Mouse (Mus musculus): ENCODE data around the gene Car15. TPM values are rescaled to one million over a fixed set of nuclear protein-coding genes. Genes with fewer than 3 reads are reported as not detected.

The Car15 gene
- total RNA-seq, 1 experiment = 2.4 TPM

DNA sequence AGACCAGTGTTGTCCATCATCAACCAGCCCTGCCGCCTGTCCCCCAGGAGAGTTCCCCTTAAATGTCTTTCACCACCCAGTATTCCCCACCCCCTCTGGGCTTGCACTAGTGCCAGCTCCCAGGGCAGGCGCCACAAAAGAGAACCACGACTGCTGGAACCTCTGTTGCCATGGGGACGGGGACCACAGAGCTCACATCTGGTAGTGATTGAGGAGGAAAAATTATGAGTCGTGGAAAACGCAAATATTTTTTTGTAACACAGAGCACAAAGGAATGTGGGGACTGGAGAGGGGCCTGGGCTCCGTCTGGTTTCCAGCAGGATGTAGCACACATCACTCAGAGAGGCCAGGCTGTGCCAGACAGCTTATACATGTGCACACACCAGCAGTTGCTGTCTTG, 28.5 kb downstream of the Car15 start:
- DNase-seq (ENCODE audit: low read depth, low spot score) = no peak
- H3K9ac ChIP-seq (ENCODE audit: insufficient read depth, low read depth, low read length, poor library complexity, severe bottlenecking) = no peak overlapping the region
- no peaks in the 10 kb centered on the region for H3K4me1 ChIP-seq (ENCODE audit: control insufficient read depth in 2 of 2, insufficient read depth in 2 of 2, low read length in 2 of 2, poor library complexity in 1 of 2)
- no peaks in the 10 kb centered on the region for H3K36me3 ChIP-seq (ENCODE audit: control insufficient read depth, insufficient read depth, low read length, poor library complexity, severe bottlenecking)
- H3K27ac ChIP-seq (ENCODE audit: insufficient read depth, low read depth, low read length, poor library complexity, severe bottlenecking) = no peak overlapping the region
- in situ Hi-C loops (cut with MboI; ENCODE audit: low sequenced_read_pairs in 2 of 2, unreplicated experiment in 2 of 2) = loop anchor here (10.0 to 25.0 kb wide), 2 partner anchors 775 to 803 kb away; partner anchors contain the start of gene Gp1bb (in 1 of the 2)
- no peaks in the 10 kb centered on the region for H3K9me3 ChIP-seq (ENCODE audit: control insufficient read depth, insufficient read depth, low read depth, low read length)
- H3K4me3 ChIP-seq (ENCODE audit: insufficient read depth in 1 of 2, low read depth in 1 of 2, low read length in 2 of 2, poor library complexity in 1 of 2, severe bottlenecking in 1 of 2) = no peak overlapping the region
- TF ChIP-seq MAFK (IDR thresholded peaks at IDR 0.05; ENCODE audit: insufficient read depth, low read depth, low read length) (no peak), ZNF384 (IDR thresholded peaks at IDR 0.05; ENCODE audit: low read depth, low read length) (no peak), ZC3H11A (IDR thresholded peaks at IDR 0.05; ENCODE audit: borderline replicate concordance, low read depth, low read length) (no peak), HCFC1 (IDR thresholded peaks at IDR 0.05; ENCODE audit: borderline replicate concordance, insufficient read depth, low read length) (no peak), CHD2 (IDR thresholded peaks at IDR 0.05; ENCODE audit: low read depth, low read length) (no peak)

DNA sequence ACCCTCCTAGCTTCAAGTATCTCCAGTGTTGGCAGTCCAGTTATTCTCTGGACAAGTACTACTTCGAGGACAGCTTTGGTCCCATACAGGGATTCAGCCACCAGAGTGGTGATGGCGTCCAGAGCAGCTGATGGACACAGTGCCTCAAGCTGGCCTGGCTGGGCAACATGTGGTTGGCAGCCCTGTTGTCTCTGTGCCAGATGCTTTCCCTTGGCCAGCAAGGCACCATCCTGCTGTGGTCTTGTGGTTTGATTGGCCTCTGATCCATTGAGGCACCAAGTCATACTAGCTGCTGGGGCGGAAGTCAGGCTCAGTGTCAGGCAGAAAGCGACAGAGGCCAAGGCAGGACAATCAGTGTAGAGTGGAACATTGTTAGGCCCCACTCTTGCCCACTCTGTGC, 29.0 kb downstream of the Car15 start:
- no peak overlapping the region for H3K27ac ChIP-seq (ENCODE audit: insufficient read depth, low read depth, low read length, poor library complexity, severe bottlenecking)

DNA sequence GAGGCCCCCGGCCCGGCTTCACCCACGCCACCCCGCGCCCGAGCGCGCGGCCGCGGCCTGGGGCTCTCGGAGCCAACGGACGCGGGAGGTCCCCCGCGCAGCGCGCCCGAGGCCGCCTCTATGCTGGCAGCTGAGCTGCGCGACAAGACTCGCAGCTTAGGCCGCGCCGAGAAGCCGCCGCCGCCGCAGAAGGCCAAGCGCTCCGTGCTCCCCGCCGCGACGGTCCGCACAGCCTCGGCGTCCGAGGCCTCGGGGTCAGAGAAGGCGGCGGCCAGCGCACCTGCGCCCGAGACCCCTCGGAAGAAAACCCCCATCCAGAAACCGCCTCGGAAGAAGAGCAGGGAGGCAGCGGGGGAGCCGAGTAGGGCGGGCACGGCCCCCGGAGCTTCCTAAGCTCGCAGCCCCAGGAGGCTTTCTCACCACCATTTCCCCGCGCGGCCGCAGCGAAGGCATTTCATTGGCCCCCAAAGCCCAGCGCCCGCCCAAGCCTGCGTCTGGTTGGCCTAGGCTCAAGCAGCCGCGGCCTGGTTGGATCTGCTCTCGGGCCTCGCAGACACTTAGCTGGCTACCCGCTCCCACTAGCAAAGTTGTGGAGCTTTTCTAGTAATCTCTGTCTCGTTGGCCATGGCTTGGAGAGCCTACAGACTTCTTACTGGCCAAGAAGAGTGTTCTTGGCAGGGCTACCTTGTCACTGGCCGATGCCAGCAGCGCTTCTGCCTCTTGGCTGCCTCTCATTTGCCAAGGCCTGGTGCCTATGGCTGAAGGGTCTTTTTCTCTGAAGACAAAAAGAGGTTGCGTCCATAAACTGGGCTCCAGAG, 30.8 kb downstream of the Car15 start:
- DNase-seq (ENCODE audit: low read depth, low spot score) = peak; percentile 91
- peaks cover 0 to 7% of the 10 kb centered on the region in 2 experiments; a peak in 1 of 4 replicates for H3K4me1 ChIP-seq (ENCODE audit: control insufficient read depth in 2 of 2, insufficient read depth in 2 of 2, low read length in 2 of 2, poor library complexity in 1 of 2)
- in situ Hi-C loops (cut with MboI; ENCODE audit: low sequenced_read_pairs in 2 of 2, unreplicated experiment in 2 of 2) = loop anchor here (10.0 to 25.0 kb wide), 2 partner anchors 777 to 805 kb away; partner anchors contain the start of gene Gp1bb (in 1 of the 2)
- no peaks in the 10 kb centered on the region for H3K36me3 ChIP-seq (ENCODE audit: control insufficient read depth, insufficient read depth, low read length, poor library complexity, severe bottlenecking)
- H3K4me3 ChIP-seq (ENCODE audit: insufficient read depth in 1 of 2, low read depth in 1 of 2, low read length in 2 of 2, poor library complexity in 1 of 2, severe bottlenecking in 1 of 2) = peak overlapping the region; percentile 69
- TF ChIP-seq CHD2 (IDR thresholded peaks at IDR 0.05; ENCODE audit: low read depth, low read length) (0 out of 2 replicates have a peak, but pooled peaks have one; percentile 34), HCFC1 (IDR thresholded peaks at IDR 0.05; ENCODE audit: borderline replicate concordance, insufficient read depth, low read length) (no peak), ZC3H11A (IDR thresholded peaks at IDR 0.05; ENCODE audit: borderline replicate concordance, low read depth, low read length) (no peak)
- H3K27ac ChIP-seq (ENCODE audit: insufficient read depth, low read depth, low read length, poor library complexity, severe bottlenecking) = no peak overlapping the region
- H3K9me3 ChIP-seq (ENCODE audit: control insufficient read depth, insufficient read depth, low read depth, low read length) = no peaks in the 10 kb centered on the region
- peak overlapping the region; percentile 69 for H3K9ac ChIP-seq (ENCODE audit: insufficient read depth, low read depth, low read length, poor library complexity, severe bottlenecking)

More for the DNA sequence above, 29.0 kb downstream of the Car15 start:
- in situ Hi-C loops (cut with MboI; ENCODE audit: low sequenced_read_pairs in 2 of 2, unreplicated experiment in 2 of 2) = loop anchor here (10.0 to 25.0 kb wide), 2 partner anchors 776 to 803 kb away; partner anchors contain the start of gene Gp1bb (in 1 of the 2)
- H3K9ac ChIP-seq (ENCODE audit: insufficient read depth, low read depth, low read length, poor library complexity, severe bottlenecking) = no peak overlapping the region
- no peak overlapping the region for H3K4me3 ChIP-seq (ENCODE audit: insufficient read depth in 1 of 2, low read depth in 1 of 2, low read length in 2 of 2, poor library complexity in 1 of 2, severe bottlenecking in 1 of 2)
- H3K9me3 ChIP-seq (ENCODE audit: control insufficient read depth, insufficient read depth, low read depth, low read length) = no peaks in the 10 kb centered on the region
- H3K4me1 ChIP-seq (ENCODE audit: control insufficient read depth in 2 of 2, insufficient read depth in 2 of 2, low read length in 2 of 2, poor library complexity in 1 of 2) = no peaks in the 10 kb centered on the region
- DNase-seq (ENCODE audit: low read depth, low spot score) = no peak
- TF ChIP-seq CHD2 (IDR thresholded peaks at IDR 0.05; ENCODE audit: low read depth, low read length) (no peak), ZC3H11A (IDR thresholded peaks at IDR 0.05; ENCODE audit: borderline replicate concordance, low read depth, low read length) (no peak), ZNF384 (IDR thresholded peaks at IDR 0.05; ENCODE audit: low read depth, low read length) (no peak), MAFK (IDR thresholded peaks at IDR 0.05; ENCODE audit: insufficient read depth, low read depth, low read length) (no peak), HCFC1 (IDR thresholded peaks at IDR 0.05; ENCODE audit: borderline replicate concordance, insufficient read depth, low read length) (no peak)
- H3K36me3 ChIP-seq (ENCODE audit: control insufficient read depth, insufficient read depth, low read length, poor library complexity, severe bottlenecking) = no peaks in the 10 kb centered on the region

DNA sequence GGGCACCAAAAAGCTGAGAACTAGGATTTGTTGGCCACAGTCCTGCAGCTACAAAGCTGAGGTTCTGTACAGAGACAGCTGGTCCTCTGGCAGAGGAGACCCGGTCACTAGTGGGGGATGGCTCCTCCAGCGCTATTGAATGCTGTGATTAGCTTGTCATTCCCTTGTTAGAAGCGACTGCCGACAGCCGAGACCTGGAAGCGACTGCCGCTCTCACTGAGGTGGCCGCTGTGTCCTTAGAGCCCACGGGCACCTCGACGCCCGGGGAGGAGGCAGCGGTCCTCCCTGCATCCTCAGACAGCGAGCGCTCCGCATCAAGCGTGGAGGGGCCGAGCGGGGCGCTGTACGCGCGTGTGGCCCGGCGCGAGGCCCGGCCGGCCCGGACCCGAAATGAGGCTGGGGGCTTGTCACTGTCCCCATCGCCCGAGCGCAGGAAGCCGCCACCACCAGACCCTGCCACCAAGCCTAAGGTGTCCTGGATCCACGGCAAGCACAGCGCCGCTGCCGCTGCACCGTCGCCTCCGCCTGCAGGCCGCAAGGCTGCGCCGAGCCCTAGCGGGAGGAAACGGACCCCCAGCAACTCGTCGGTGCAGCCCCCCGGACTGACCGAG, 31.5 kb downstream of the Car15 start:
- DNase-seq (ENCODE audit: low read depth, low spot score) = no peak

More for the DNA sequence above, 31.5 kb downstream of the Car15 start:
- Histone ChIP-seq H3K27ac (ENCODE audit: insufficient read depth, low read depth, low read length, poor library complexity, severe bottlenecking) (no peak overlapping the region), H3K36me3 (ENCODE audit: control insufficient read depth, insufficient read depth, low read length, poor library complexity, severe bottlenecking) (no peaks in the 10 kb centered on the region), H3K9me3 (ENCODE audit: control insufficient read depth, insufficient read depth, low read depth, low read length) (no peaks in the 10 kb centered on the region), H3K9ac (ENCODE audit: insufficient read depth, low read depth, low read length, poor library complexity, severe bottlenecking) (peak overlapping the region; percentile 69), H3K4me3 (ENCODE audit: insufficient read depth in 1 of 2, low read depth in 1 of 2, low read length in 2 of 2, poor library complexity in 1 of 2, severe bottlenecking in 1 of 2) (peak overlapping the region; percentile 69), H3K4me1 (ENCODE audit: control insufficient read depth in 2 of 2, insufficient read depth in 2 of 2, low read length in 2 of 2, poor library complexity in 1 of 2) (peaks cover 0 to 9% of the 10 kb centered on the region in 2 experiments; a peak in 1 of 4 replicates)
- in situ Hi-C loops (cut with MboI; ENCODE audit: low sequenced_read_pairs in 2 of 2, unreplicated experiment in 2 of 2) = loop anchor here (10.0 to 25.0 kb wide), 2 partner anchors 778 to 806 kb away; partner anchors contain the start of gene Gp1bb (in 1 of the 2)
- TF ChIP-seq HCFC1 (IDR thresholded peaks at IDR 0.05; ENCODE audit: borderline replicate concordance, insufficient read depth, low read length) (no peak), MAFK (IDR thresholded peaks at IDR 0.05; ENCODE audit: insufficient read depth, low read depth, low read length) (no peak), CHD2 (IDR thresholded peaks at IDR 0.05; ENCODE audit: low read depth, low read length) (no peak), ZC3H11A (IDR thresholded peaks at IDR 0.05; ENCODE audit: borderline replicate concordance, low read depth, low read length) (no peak), ZNF384 (IDR thresholded peaks at IDR 0.05; ENCODE audit: low read depth, low read length) (no peak)
